Mouse (Mus musculus) natural killer cell, adult 2 months (primary cell): ENCODE results near the gene Acaca.

ENCODE experiments used
- DNase-seq, 2 experiments: peaks; one replicate each; pipeline ENCODE4 v3.0.0; 2022; ENCODE audit warnings: low spot score in 2 of 2

Gene Acaca

GRCm38 (mm10) chr11:84146081-84146480 is 16.6 kb downstream of the Acaca start:
- no peak for DNase-seq

- DNase-seq = no peak
These were observed 21.4 kb downstream of the Acaca start for GRCm38 (mm10) chr11:84150884-84151283.

- DNase-seq = no peak
These were observed 27.2 kb downstream of the Acaca start for GRCm38 (mm10) chr11:84156535-84157262.

GRCm38 (mm10) chr11:84164123-84164522 is 34.7 kb downstream of the Acaca start:
- DNase-seq = no peak

- no peak for DNase-seq
These were observed 35.1 kb downstream of the Acaca start for GRCm38 (mm10) chr11:84164561-84164960.

- no peak for DNase-seq
These were observed 37.6 kb downstream of the Acaca start, which contains the start of gene Gm11437 for GRCm38 (mm10) chr11:84167046-84167526. TSS of gene Gm11437 (minus strand) at chr11:84167476.

GRCm38 (mm10) chr11:84168701-84169288 is 39.3 kb downstream of the Acaca start:
- DNase-seq = no peak

GRCm38 (mm10) chr11:84172539-84173435 is 43.3 kb downstream of the Acaca start:
- no peak for DNase-seq

- DNase-seq = no peak
These were observed 49.1 kb downstream of the Acaca start for GRCm38 (mm10) chr11:84178571-84178970.

- peak; percentile 93 for DNase-seq
These were observed 49.9 kb downstream of the Acaca start for GRCm38 (mm10) chr11:84179226-84179953.

- peak; percentile 60 to 69 for DNase-seq
These were observed 50.6 kb downstream of the Acaca start for GRCm38 (mm10) chr11:84179954-84180598.

GRCm38 (mm10) chr11:84181286-84181685 is 51.8 kb downstream of the Acaca start:
- DNase-seq = no peak

- DNase-seq = no peak
These were observed 59.1 kb downstream of the Acaca start for GRCm38 (mm10) chr11:84188530-84188929.

GRCm38 (mm10) chr11:84190581-84191233 is 61.2 kb downstream of the Acaca start:
- no peak for DNase-seq

GRCm38 (mm10) chr11:84193249-84193648 is 63.8 kb downstream of the Acaca start:
- no peak for DNase-seq

- no peak for DNase-seq
These were observed 65.3 kb downstream of the Acaca start for GRCm38 (mm10) chr11:84194751-84195150.

GRCm38 (mm10) chr11:84197607-84198402 is 68.3 kb downstream of the Acaca start:
- no peak for DNase-seq

- no peak for DNase-seq
These were observed 76.3 kb downstream of the Acaca start for GRCm38 (mm10) chr11:84205776-84206175.

- no peak for DNase-seq
These were observed 81.4 kb downstream of the Acaca start for GRCm38 (mm10) chr11:84210876-84211275.

GRCm38 (mm10) chr11:84218951-84219350 is 89.5 kb downstream of the Acaca start:
- DNase-seq = no peak
